Mouse (Mus musculus) spleen, postnatal 10 days (tissue): ENCODE data around the gene Prrc2b.
A peak's percentile ranks its signal among the peaks of the same experiment; 100 is the strongest.

Experiments
- DNase-seq, 2 experiments: peaks; one replicate each; pipeline ENCODE4 v3.0.0; 2021 to 2022; ENCODE audit warnings: low spot score in 2 of 2

Prrc2b gene

GRCm38 (mm10) chr2:32182676-32183296, 31.9 kb downstream of the Prrc2b start:
- no peak for DNase-seq

GRCm38 (mm10) chr2:32187019-32187551, 36.2 kb downstream of the Prrc2b start:
- DNase-seq, result no peak

DNA sequence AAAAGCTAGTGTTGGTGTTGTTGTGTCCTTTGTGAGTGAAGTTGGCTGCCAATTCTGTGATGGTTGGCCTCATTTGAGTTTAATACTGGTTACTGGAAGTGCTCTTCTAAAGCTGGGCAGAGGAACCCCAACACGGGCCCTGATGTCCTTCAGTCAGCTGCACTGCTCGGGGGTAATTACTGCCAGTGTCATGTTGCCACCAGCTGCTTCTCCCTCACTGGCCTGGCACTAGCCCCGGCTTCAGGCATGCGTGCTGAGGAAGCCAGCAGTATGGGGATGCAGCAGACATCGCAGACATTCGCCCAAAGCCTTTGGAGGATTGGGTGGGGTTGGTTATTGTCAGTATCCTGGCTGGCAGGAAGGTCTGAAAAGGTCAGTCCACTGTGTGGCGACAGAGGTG, 36.8 kb downstream of the Prrc2b start:
- no peak for DNase-seq

GRCm38 (mm10) chr2:32189060-32189681, 38.3 kb downstream of the Prrc2b start:
- no peak for DNase-seq

GRCm38 (mm10) chr2:32190620-32191019, 39.7 kb downstream of the Prrc2b start:
- DNase-seq, result no peak

DNA sequence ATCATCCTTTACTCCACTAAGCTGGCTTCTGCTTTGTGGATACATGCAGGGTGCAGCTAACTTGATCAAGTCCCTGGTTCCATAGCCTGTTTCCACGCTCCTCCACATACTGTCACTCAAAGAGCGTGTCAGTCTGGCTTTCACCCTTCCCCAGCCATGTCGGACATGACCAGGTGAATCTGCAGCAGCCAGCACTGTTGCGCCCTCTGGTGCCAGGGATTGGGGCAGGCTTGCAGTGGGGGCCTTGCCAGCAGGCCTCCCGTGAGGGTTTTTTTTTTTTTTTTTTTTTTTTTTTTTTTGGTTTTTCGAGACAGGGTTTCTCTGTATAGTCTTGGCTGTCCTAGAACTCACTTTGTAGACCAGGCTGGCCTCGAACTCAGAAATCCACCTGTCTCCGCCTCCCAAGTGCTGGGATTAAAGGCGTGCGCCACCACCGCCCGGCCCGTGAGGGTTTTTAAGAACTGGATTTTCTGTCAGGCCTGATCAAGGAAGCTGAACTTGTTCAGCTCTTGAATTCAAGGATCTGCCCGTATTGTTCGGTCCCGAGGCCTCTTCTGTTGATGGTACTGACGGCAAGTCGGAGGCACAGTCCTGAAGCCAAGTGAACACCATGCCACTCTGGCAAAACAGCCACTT, 41.1 kb downstream of the Prrc2b start:
- peak; percentile 32 to 78 for DNase-seq

GRCm38 (mm10) chr2:32198977-32199376, 48.1 kb downstream of the Prrc2b start:
- no peak for DNase-seq

DNA sequence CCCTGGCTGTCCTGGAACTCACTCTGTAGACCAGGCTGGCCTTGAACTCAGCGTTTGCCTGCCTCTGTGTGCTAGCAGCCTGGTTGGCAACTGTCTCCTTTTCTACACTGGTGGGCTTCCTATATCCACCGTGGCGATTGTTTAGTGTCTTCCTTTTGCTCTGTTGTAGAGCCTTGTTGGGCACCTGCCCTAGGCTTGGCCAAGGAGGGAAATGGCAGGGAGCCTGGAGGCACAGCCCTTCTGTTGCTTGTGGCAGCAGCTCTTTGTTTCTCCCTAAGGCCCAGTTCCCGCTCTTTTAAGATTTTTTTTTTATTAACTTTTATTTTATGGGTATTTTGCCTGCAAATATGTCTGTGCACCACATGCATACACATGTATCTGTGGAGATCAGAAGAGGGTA, 49.2 kb downstream of the Prrc2b start:
- no peak for DNase-seq

- DNase-seq, result no peak
Observed at GRCm38 (mm10) chr2:32200712-32201111, 49.8 kb downstream of the Prrc2b start.

DNA sequence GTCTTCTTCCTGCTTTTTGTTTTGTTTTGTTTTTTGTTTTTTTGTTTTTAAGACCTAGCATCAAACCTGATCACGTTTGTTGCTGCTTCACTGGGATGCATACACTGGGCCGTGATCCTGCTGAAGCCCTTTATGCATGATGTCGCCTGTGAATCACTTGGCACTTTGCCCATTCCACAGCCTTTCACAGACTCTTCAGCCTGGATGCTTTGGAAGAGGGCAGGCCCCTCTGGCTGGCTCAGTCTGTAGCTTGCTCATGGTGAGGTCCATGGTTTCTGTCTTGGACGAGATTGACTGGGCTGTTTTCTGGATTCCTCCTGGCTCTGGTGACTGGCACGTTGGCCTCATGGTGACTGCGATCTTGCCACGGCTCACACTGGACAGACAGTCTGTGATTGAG, 50.6 kb downstream of the Prrc2b start:
- no peak for DNase-seq

- no peak for DNase-seq
Observed at GRCm38 (mm10) chr2:32203853-32204252, 53.0 kb downstream of the Prrc2b start.

GRCm38 (mm10) chr2:32207682-32208081, 56.8 kb downstream of the Prrc2b start:
- no peak for DNase-seq

- no peak for DNase-seq
Observed at GRCm38 (mm10) chr2:32211689-32212088, 60.8 kb downstream of the Prrc2b start.

- no peak for DNase-seq
Observed at GRCm38 (mm10) chr2:32213000-32213399, 62.1 kb downstream of the Prrc2b start.

DNA sequence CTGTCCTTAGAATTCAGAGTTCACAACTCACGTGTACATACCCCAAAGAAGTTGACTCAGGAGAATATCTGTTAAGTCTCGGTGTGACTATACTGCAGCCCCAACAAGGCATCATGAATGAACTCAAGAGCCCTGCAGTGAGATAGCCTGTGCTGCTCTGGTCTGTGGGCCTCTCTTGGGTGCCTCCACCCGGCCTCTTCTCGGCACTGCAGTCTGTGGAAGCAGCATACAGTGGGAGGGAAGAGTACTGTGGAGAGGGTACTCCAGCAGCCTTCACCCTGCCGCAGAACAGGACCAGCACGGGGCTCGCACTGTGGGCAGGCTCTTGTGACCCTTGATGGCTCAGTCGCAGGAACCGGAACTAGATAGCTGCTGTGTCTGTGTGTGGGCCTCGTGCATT, 64.7 kb downstream of the Prrc2b start:
- no peak for DNase-seq

DNA sequence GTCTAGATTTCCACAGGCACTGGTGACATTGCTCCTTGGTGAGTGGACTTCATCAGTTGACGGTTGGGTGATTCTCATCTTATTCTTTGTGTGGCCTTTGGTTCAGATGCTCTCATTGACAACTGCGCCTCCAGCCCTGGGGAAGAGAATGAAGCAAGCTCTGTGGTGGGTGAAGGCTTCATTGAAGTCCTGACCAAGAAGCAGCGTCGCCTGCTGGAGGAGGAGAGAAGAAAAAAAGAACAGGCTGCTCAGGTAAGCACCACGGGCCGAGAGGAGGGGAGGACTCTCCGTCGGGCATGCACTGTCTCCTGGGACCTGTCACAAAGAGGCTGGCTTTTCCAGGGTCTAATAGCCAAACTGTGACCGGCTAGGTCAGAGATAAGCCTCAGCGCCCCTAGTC, 65.6 kb downstream of the Prrc2b start:
- DNase-seq, result no peak

DNA sequence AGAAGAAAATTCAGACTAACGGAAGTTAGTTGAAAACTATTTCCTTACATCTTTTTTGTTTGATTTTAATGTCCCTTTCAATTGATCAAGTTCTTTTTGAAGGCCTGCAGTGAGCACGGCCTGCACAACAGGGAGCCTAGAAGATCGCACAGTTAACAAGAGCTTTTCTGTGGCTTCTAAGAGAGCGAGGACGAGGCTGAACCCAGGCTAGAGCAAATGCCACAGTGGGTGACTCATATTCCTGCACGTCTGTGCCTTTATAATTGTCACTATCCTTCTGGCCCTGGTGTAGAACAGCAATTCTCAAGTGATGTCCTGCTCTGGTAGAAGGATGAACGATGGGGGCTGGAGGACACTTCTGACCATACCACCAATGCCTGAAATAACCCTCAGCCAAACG, 66.8 kb downstream of the Prrc2b start:
- no peak for DNase-seq

- DNase-seq, result no peak
Observed at GRCm38 (mm10) chr2:32218113-32218512, 67.2 kb downstream of the Prrc2b start.

DNA sequence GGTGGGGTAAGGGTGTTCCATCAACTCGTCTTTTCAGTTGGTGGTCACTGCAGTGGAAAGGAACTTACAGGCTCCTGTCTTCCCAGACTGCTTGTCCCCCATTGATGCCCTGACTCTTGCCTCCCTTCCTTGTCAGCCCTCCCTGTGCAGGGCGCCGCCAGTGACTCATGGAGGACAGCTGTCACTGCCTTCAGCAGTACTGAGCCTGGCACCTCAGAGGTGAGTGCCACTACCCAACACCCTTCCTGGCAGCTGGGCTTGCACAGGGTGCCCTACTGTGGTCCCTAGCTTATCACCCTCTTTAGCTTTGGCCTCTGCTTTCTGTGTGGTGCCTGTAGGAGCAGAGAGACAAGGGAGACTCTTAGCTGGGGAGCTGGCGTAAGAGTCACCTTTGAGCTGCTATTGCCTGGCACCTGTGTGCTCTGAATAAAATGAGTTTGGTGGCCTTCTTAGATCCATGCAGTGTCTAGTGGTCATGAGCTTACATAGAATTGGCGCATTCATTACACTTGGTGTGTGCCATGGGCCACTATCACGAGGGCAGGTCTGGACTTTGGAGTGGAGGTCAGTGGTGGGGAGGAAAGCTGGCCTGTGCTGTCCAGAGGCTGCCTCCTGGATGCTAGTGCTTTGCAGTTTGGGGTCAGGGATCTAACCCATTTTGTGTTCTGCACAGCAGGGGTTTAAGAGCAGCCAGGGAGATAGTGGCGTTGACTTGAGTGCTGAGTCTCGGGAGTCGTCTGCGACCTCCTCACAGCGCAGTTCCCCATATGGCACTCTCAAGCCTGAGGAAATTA, 67.9 kb downstream of the Prrc2b start:
- DNase-seq, result no peak

DNA sequence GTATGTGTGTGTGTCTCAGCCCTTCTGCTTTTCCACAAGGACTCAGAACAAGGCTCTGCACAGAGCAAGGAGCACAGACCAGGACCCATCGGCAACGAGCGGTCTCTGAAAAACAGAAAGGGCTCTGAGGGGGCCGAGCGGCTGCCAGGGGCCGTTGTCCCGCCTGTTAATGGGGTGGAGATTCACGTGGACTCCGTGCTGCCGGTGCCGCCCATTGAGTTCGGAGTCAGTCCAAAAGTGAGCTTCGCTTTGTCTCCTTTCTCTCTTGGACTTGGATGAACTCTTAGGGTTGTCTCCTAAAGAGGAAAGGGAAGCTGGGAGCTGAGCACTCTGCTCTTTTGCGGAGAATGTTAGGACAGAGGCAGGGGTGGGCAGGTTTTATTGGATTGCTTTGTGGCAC, 68.6 kb downstream of the Prrc2b start:
- DNase-seq, result no peak

DNA sequence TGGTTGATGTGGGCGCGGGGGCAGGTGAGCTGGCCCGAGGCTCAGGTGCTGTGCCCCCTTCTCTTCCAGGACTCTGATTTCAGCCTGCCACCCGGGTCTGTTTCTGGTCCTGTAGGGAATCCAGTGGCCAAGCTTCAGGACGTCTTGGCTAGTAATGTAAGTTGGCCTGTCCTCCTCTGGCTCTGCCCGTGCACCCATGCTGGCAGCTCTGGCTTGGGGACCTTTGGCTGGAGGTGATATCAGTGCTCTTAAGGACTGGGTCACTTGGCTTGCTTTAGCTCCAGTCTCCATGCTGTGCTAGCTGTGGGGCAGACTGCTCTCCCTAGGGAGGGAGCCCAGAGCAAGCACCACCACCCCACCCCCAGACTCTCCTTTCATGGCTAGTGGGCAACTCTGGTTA, 69.1 kb downstream of the Prrc2b start:
- DNase-seq, result no peak

DNA sequence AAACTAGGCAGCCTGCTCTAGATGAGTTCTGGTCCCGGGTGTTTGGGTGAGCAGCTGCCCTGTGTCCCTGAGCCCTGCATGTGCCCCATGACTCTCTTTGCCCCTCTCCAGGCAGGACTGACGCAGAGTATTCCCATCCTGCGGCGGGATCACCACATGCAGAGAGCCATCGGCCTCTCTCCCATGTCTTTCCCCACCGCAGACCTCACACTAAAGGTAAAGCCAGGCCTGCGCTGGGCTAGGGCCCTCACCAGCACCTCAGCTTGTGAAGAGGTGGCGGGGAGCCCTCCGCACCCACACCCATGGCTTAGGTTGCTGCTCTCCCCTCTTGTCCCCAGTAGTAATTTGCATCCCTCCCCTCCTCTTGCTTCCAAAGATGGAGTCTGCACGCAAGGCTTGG, 70.1 kb downstream of the Prrc2b start:
- DNase-seq, result no peak
